Mouse (Mus musculus) E14TG2a.4 (cell line): Measurements from ENCODE around the gene Zranb1.

Experiments
- CTCF ChIP-seq: conservative IDR thresholded peaks from 2 replicates; pipeline ENCODE4 v1.5.1; 2014; ENCODE audit warnings: low read length
- NANOG ChIP-seq: IDR thresholded peaks from 2 replicates; pipeline ENCODE4 v1.6.1; 2014; ENCODE audit warnings: borderline replicate concordance, low read length, mixed read lengths

DNA sequence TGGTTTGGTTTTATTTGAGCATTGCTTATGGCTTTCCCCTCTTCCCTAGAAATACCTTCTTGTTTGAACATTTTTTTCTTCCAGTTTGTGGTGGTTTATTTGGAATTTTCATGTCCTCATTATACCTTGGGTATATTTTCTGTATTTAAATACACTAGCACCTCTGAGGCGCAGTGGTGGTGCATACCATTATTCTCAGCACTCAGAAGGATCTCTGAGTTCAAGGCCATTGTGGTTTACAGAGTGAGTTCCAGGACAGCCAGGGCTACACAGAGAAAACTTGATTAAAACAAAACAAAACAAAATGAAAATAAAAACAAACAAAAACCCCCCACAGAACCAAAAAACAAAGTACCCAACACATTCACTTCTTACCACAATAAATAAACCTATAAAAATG lies 2.4 kb downstream of the Zranb1 start:
- TF ChIP-seq CTCF (no peak), NANOG (no peak)
